Mouse (Mus musculus): Measurements from ENCODE around the gene Myoc. TPM values are rescaled to one million over a fixed set of nuclear protein-coding genes. Genes with fewer than 3 reads are reported as not detected.
"Not testable (repeated sequence)": the region's sequence is repeated elsewhere in the genome, so short reads cannot be mapped to it uniquely, and the experiment has no call there.

The Myoc gene
- polyA plus RNA-seq, 1 experiment from 2014 or later, result not detected

- Histone ChIP-seq H3K9me3 (no peaks in the 10 kb centered on the region), H3K27ac (no peak overlapping the region), H3K36me3 (replicated peaks) (no peaks in the 10 kb centered on the region), H3K4me2 (no peak overlapping the region), H3K9ac (no peak overlapping the region), H3K4me1 (0 out of 2 replicates have a peak, but pooled peaks cover 3% of the 10 kb centered on the region), H3K4me3 (no peak overlapping the region), H3K27me3 (replicated peaks) (no peaks in the 10 kb centered on the region)
- 58% methylated on average over 7 of the region's 7 CpGs for WGBS
- ATAC-seq (replicated peaks), result no peak
Measured at GRCm38 (mm10) chr1:162625229-162625628, 13.7 kb upstream of the Myoc start.

- WGBS, result 83% methylated on average over 4 of the region's 4 CpGs
- not testable (repeated sequence) for H3K9me3 ChIP-seq, H3K4me3 ChIP-seq
Measured at GRCm38 (mm10) chr1:162627821-162628220, 11.1 kb upstream of the Myoc start.

GRCm38 (mm10) chr1:162628326-162628725 lies 10.6 kb upstream of the Myoc start:
- WGBS, result 94% methylated on average over 15 of the region's 15 CpGs
- H3K36me3 ChIP-seq (replicated peaks); H3K4me1 ChIP-seq; H3K9ac ChIP-seq; H3K9me3 ChIP-seq; H3K4me2 ChIP-seq; ATAC-seq (replicated peaks); H3K27ac ChIP-seq; H3K27me3 ChIP-seq (replicated peaks); H3K4me3 ChIP-seq: not testable (repeated sequence)

More at GRCm38 (mm10) chr1:162627821-162628220, 11.1 kb upstream of the Myoc start:
- not testable (repeated sequence) for H3K27me3 ChIP-seq (replicated peaks); H3K4me2 ChIP-seq; H3K4me1 ChIP-seq; H3K27ac ChIP-seq; ATAC-seq (replicated peaks); H3K36me3 ChIP-seq (replicated peaks); H3K9ac ChIP-seq

GRCm38 (mm10) chr1:162635291-162635931 lies 3.5 kb upstream of the Myoc start:
- ATAC-seq (replicated peaks); H3K4me3 ChIP-seq; H3K4me1 ChIP-seq; H3K4me2 ChIP-seq; H3K27me3 ChIP-seq (replicated peaks); H3K9me3 ChIP-seq; H3K36me3 ChIP-seq (replicated peaks); H3K9ac ChIP-seq; H3K27ac ChIP-seq: not testable (repeated sequence)
- 72% methylated on average over 1 of the region's 1 CpGs for WGBS

- Histone ChIP-seq H3K27me3 (replicated peaks) (no peaks in the 10 kb centered on the region), H3K27ac (no peak overlapping the region), H3K4me1 (no peaks in the 10 kb centered on the region), H3K4me3 (no peak overlapping the region), H3K36me3 (replicated peaks) (no peaks in the 10 kb centered on the region), H3K4me2 (no peak overlapping the region), H3K9me3 (no peaks in the 10 kb centered on the region), H3K9ac (no peak overlapping the region)
- no peak for ATAC-seq (replicated peaks)
- WGBS, result 70% methylated on average over 3 of the region's 3 CpGs
Measured at GRCm38 (mm10) chr1:162636516-162636915, 2.4 kb upstream of the Myoc start.

- no peaks in the 10 kb centered on the region for H3K27me3 ChIP-seq (replicated peaks)
- no peak for ATAC-seq (replicated peaks)
- no peaks in the 10 kb centered on the region for H3K36me3 ChIP-seq (replicated peaks)
- H3K4me2 ChIP-seq, result no peak overlapping the region
- H3K4me1 ChIP-seq, result no peaks in the 10 kb centered on the region
- H3K27ac ChIP-seq, result no peak overlapping the region
- H3K9ac ChIP-seq, result no peak overlapping the region
- no peaks in the 10 kb centered on the region for H3K9me3 ChIP-seq
- 82% methylated on average over 4 of the region's 4 CpGs for WGBS
- no peak overlapping the region for H3K4me3 ChIP-seq
Measured at GRCm38 (mm10) chr1:162638535-162638934, 420 bp upstream of the Myoc start.

- WGBS, result 89% methylated on average over 1 of the region's 1 CpGs
- no peak overlapping the region for H3K4me3 ChIP-seq
- no peak overlapping the region for H3K27ac ChIP-seq
- no peak overlapping the region for H3K4me2 ChIP-seq
- H3K36me3 ChIP-seq (replicated peaks), result no peaks in the 10 kb centered on the region
- H3K4me1 ChIP-seq, result no peaks in the 10 kb centered on the region
- H3K27me3 ChIP-seq (replicated peaks), result no peaks in the 10 kb centered on the region
- no peaks in the 10 kb centered on the region for H3K9me3 ChIP-seq
- no peak for ATAC-seq (replicated peaks)
- H3K9ac ChIP-seq, result no peak overlapping the region
Measured at GRCm38 (mm10) chr1:162639861-162640260, 906 bp downstream of the Myoc start.

- Histone ChIP-seq H3K4me1 (no peaks in the 10 kb centered on the region), H3K36me3 (replicated peaks) (no peaks in the 10 kb centered on the region), H3K4me2 (no peak overlapping the region), H3K4me3 (no peak overlapping the region), H3K27ac (no peak overlapping the region), H3K9me3 (no peaks in the 10 kb centered on the region), H3K9ac (no peak overlapping the region), H3K27me3 (replicated peaks) (no peaks in the 10 kb centered on the region)
- ATAC-seq (replicated peaks), result no peak
- 79% methylated on average over 3 of the region's 3 CpGs for WGBS
Measured at GRCm38 (mm10) chr1:162642591-162642990, 3.6 kb downstream of the Myoc start.

- 32% methylated on average over 4 of the region's 4 CpGs for WGBS
- Histone ChIP-seq H3K27me3 (replicated peaks) (no peaks in the 10 kb centered on the region), H3K36me3 (replicated peaks) (no peaks in the 10 kb centered on the region), H3K4me2 (no peak overlapping the region), H3K4me1 (no peaks in the 10 kb centered on the region), H3K27ac (no peak overlapping the region), H3K9ac (no peak overlapping the region), H3K4me3 (no peak overlapping the region), H3K9me3 (no peaks in the 10 kb centered on the region)
- 0 out of 2 replicates have a peak, but pooled peaks have one; percentile 39 for ATAC-seq (replicated peaks)
Measured at GRCm38 (mm10) chr1:162643752-162644151, 4.8 kb downstream of the Myoc start.

- Histone ChIP-seq H3K4me1 (no peaks in the 10 kb centered on the region), H3K27ac (no peak overlapping the region)
- no peak for ATAC-seq (replicated peaks)
Measured at GRCm38 (mm10) chr1:162646083-162646686, 7.2 kb downstream of the Myoc start.

GRCm38 (mm10) chr1:162648416-162648815 lies 9.5 kb downstream of the Myoc start:
- no peak for ATAC-seq (replicated peaks)
- no peak overlapping the region for H3K27ac ChIP-seq
- 94% methylated on average over 14 of the region's 14 CpGs for WGBS

More at GRCm38 (mm10) chr1:162646083-162646686, 7.2 kb downstream of the Myoc start:
- no peaks in the 10 kb centered on the region for H3K36me3 ChIP-seq (replicated peaks)
- H3K9me3 ChIP-seq, result no peaks in the 10 kb centered on the region
- H3K27me3 ChIP-seq (replicated peaks), result no peaks in the 10 kb centered on the region
- no peak overlapping the region for H3K4me3 ChIP-seq
- H3K4me2 ChIP-seq, result no peak overlapping the region
- H3K9ac ChIP-seq, result no peak overlapping the region
- 79% methylated on average over 10 of the region's 10 CpGs for WGBS

GRCm38 (mm10) chr1:162658119-162658518 lies 19.2 kb downstream of the Myoc start, which contains the start of gene Myocos:
Gene Myocos, minus strand, starts transcription at chr1:162658219.
- H3K27ac ChIP-seq, result no peak within 1 kb of the TSS
- no peak for ATAC-seq (replicated peaks)
- no peaks in the 10 kb centered on the region for H3K4me1 ChIP-seq
- H3K36me3 ChIP-seq (replicated peaks), result no peaks in the 10 kb centered on the region
- no peaks in the 10 kb centered on the region for H3K27me3 ChIP-seq (replicated peaks)
- WGBS, result 92% methylated on average over 7 of the region's 7 CpGs
- no peak within 1 kb of the TSS for H3K4me2 ChIP-seq
- no peak within 1 kb of the TSS for H3K4me3 ChIP-seq
- H3K9ac ChIP-seq, result no peak within 1 kb of the TSS
- no peaks in the 10 kb centered on the region for H3K9me3 ChIP-seq

More at GRCm38 (mm10) chr1:162648416-162648815, 9.5 kb downstream of the Myoc start:
- Histone ChIP-seq H3K9ac (no peak overlapping the region), H3K4me3 (no peak overlapping the region), H3K4me1 (no peaks in the 10 kb centered on the region), H3K27me3 (replicated peaks) (no peaks in the 10 kb centered on the region), H3K36me3 (replicated peaks) (no peaks in the 10 kb centered on the region), H3K4me2 (no peak overlapping the region), H3K9me3 (no peaks in the 10 kb centered on the region)

Data from midbrain, embryonic 15.5 days (tissue).